Mouse (Mus musculus): ENCODE measurements around the gene Dnah8. TPM values are rescaled to one million over a fixed set of nuclear protein-coding genes. Genes with fewer than 3 reads are reported as not detected.

Dnah8 gene
- polyA plus RNA-seq, 1 experiment from 2014 or later, result 1.3 TPM

DNA sequence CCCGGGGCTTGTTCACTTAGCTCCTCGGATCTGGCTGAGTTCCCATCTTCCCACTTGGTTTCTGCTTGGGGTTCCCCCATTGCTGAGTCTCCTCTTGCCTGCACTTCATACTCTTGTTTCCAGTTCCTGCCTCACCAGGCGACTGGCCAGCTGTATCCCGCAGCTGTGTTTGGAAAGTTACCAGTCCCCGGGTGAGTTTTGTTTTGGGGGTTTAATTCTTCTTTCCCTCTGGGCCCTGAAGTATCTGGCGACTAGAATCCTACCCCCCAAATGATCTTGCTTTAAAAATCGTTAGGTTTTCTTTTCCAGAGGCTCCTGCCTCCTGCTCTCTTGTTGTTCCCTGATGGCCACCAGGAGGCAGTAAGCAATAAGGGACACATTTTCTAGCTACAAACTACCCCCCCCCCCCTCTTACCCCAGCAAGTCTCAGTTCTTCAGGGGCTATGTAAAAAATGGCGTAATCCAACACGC is 220.2 kb downstream of the Dnah8 start:
- ATAC-seq (ENCODE audit: insufficient number of reproducible peaks, low FRiP score, low TSS enrichment, low read depth), result no peak
- Histone ChIP-seq H3K27ac (no peak overlapping the region), H3K9me3 (no peaks in the 10 kb centered on the region)

DNA sequence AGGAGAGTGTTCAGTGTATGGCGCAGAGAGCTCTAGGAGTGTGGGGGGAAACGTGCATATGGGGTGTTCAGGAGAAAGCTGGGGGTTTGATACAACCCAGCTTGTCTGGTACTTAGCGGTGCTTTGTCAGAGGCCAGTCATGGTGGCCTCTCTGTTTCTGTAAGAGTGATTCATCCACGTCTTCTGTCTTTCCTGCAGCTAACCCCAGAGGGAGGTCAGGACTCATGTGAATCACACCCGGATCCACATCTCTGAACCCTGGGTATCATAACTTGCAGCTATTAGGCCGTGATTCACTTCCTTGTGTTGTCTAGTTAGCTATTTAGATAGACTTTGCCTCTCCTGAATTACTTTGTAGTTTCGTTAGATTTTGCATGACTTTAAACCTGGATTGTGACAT is 223.3 kb downstream of the Dnah8 start:
- H3K27me3 ChIP-seq, result no peaks in the 10 kb centered on the region
- WGBS, result 86% methylated on average over 7 of the region's 7 CpGs
- H3K9ac ChIP-seq, result no peak overlapping the region
- H3K9me3 ChIP-seq, result no peaks in the 10 kb centered on the region
- H3K4me3 ChIP-seq, result no peak overlapping the region
- H3K36me3 ChIP-seq, result no peaks in the 10 kb centered on the region
- H3K4me2 ChIP-seq, result no peak overlapping the region
- no peak for ATAC-seq (ENCODE audit: insufficient number of reproducible peaks, low FRiP score, low TSS enrichment, low read depth)
- peaks cover 8% of the 10 kb centered on the region; the same call in 1 of the 2 replicates for H3K4me1 ChIP-seq
- no peak overlapping the region for H3K27ac ChIP-seq

More for the DNA sequence above, 220.2 kb downstream of the Dnah8 start:
- 32% methylated on average over 9 of the region's 9 CpGs for WGBS
- no peak overlapping the region for H3K4me3 ChIP-seq
- no peak overlapping the region for H3K4me2 ChIP-seq
- H3K9ac ChIP-seq, result no peak overlapping the region
- no peaks in the 10 kb centered on the region for H3K36me3 ChIP-seq
- peaks cover 8% of the 10 kb centered on the region; the same call in 1 of the 2 replicates for H3K4me1 ChIP-seq
- H3K27me3 ChIP-seq, result no peaks in the 10 kb centered on the region

DNA sequence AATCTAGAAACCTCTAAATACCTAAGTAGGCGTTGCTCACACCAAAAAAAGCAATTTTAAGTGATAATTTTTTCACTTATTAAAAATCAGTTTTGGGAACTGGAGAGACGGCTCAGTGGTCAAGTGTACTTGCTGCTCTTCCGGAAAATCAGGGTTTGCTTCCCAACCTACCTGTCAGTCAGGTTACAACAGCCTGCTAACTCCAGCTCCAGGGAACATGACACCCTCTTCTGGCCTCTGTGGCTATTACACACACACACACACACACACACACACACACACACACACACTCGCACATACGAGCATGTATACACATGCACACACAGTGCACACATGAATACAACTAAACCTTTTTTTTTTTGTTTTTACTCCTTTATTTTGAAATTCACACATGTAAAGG is 223.9 kb downstream of the Dnah8 start:
- H3K4me2 ChIP-seq, result no peak overlapping the region
- H3K9ac ChIP-seq, result no peak overlapping the region
- H3K36me3 ChIP-seq, result no peaks in the 10 kb centered on the region
- H3K9me3 ChIP-seq, result no peaks in the 10 kb centered on the region
- no peak overlapping the region for H3K4me3 ChIP-seq
- no peak overlapping the region for H3K27ac ChIP-seq
- peaks cover 8% of the 10 kb centered on the region; the same call in 1 of the 2 replicates for H3K4me1 ChIP-seq
- no peak for ATAC-seq (ENCODE audit: insufficient number of reproducible peaks, low FRiP score, low TSS enrichment, low read depth)
- no peaks in the 10 kb centered on the region for H3K27me3 ChIP-seq
- 90% methylated on average over 5 of the region's 5 CpGs for WGBS

GRCm38 (mm10) chr17:30848804-30849203 is 224.7 kb downstream of the Dnah8 start:
- ATAC-seq (ENCODE audit: insufficient number of reproducible peaks, low FRiP score, low TSS enrichment, low read depth), result no peak
- H3K27ac ChIP-seq, result no peak overlapping the region
- WGBS, result 89% methylated on average over 6 of the region's 6 CpGs
- no peak overlapping the region for H3K4me2 ChIP-seq
- H3K4me1 ChIP-seq, result peaks cover 8% of the 10 kb centered on the region; the same call in 1 of the 2 replicates
- no peaks in the 10 kb centered on the region for H3K9me3 ChIP-seq
- no peaks in the 10 kb centered on the region for H3K36me3 ChIP-seq
- H3K9ac ChIP-seq, result no peak overlapping the region
- no peak overlapping the region for H3K4me3 ChIP-seq
- H3K27me3 ChIP-seq, result no peaks in the 10 kb centered on the region

DNA sequence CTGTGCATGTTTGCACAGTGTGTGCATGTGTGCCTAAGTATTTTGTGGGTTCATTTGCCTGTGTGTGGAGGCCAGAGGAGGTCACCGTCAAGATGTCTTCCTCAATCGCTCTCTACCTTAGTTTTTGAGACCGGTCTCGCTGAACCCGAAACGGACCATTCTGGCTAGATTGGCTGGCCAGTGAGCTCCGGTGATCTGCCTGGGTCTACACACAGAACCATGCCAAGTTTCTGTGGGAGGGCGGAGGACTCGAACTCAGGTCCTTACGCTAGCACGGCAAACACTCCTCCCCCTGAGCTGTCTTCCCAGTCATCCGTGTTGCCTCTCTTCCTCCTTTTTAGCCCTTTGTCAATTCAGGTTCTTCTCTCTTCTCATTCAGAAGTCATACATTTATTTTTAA is 225.7 kb downstream of the Dnah8 start:
- no peaks in the 10 kb centered on the region for H3K9me3 ChIP-seq
- H3K4me2 ChIP-seq, result no peak overlapping the region
- no peaks in the 10 kb centered on the region for H3K36me3 ChIP-seq
- 0 out of 2 replicates have a peak, but pooled peaks cover 3% of the 10 kb centered on the region for H3K4me1 ChIP-seq
- WGBS, result 96% methylated on average over 12 of the region's 12 CpGs
- H3K27me3 ChIP-seq, result no peaks in the 10 kb centered on the region
- H3K4me3 ChIP-seq, result no peak overlapping the region
- ATAC-seq (ENCODE audit: insufficient number of reproducible peaks, low FRiP score, low TSS enrichment, low read depth), result no peak
- no peak overlapping the region for H3K9ac ChIP-seq
- no peak overlapping the region for H3K27ac ChIP-seq

GRCm38 (mm10) chr17:30852345-30852744 is 228.2 kb downstream of the Dnah8 start:
- ATAC-seq (ENCODE audit: insufficient number of reproducible peaks, low FRiP score, low TSS enrichment, low read depth), result no peak

DNA sequence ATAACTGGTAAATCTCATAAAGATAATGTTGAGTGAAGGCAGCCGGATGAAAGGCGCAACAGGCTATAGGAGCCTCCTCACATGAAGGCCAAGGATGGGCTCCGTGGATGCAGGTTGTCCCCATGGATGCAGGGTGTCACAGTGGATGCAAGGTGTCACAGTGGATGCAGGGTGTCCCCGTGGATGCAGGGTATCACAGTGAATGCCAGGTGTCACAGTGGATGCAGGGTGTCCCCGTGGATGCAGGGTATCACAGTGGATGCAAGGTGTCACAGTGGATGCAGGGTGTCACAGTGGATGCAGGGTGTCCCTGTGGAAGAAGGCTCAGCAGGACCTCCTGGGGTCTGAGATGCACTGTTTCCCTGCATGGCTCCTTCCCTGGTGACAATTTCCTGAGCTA is 233.2 kb downstream of the Dnah8 start:
- no peak overlapping the region for H3K9ac ChIP-seq
- H3K4me1 ChIP-seq, result peaks cover 16% of the 10 kb centered on the region; the same call in 1 of the 2 replicates
- WGBS, result 85% methylated on average over 5 of the region's 5 CpGs
- no peaks in the 10 kb centered on the region for H3K27me3 ChIP-seq
- no peak overlapping the region for H3K4me2 ChIP-seq
- no peaks in the 10 kb centered on the region for H3K36me3 ChIP-seq
- no peaks in the 10 kb centered on the region for H3K9me3 ChIP-seq
- no peak for ATAC-seq (ENCODE audit: insufficient number of reproducible peaks, low FRiP score, low TSS enrichment, low read depth)
- H3K4me3 ChIP-seq, result no peak overlapping the region
- no peak overlapping the region for H3K27ac ChIP-seq

More at GRCm38 (mm10) chr17:30852345-30852744, 228.2 kb downstream of the Dnah8 start:
- Histone ChIP-seq H3K27me3 (no peaks in the 10 kb centered on the region), H3K27ac (no peak overlapping the region), H3K9ac (no peak overlapping the region), H3K9me3 (no peaks in the 10 kb centered on the region), H3K4me3 (no peak overlapping the region), H3K36me3 (no peaks in the 10 kb centered on the region), H3K4me1 (no peaks in the 10 kb centered on the region), H3K4me2 (no peak overlapping the region)

GRCm38 (mm10) chr17:30858586-30859259 is 234.6 kb downstream of the Dnah8 start:
- no peak for ATAC-seq (ENCODE audit: insufficient number of reproducible peaks, low FRiP score, low TSS enrichment, low read depth)
- no peak overlapping the region for H3K27ac ChIP-seq

DNA sequence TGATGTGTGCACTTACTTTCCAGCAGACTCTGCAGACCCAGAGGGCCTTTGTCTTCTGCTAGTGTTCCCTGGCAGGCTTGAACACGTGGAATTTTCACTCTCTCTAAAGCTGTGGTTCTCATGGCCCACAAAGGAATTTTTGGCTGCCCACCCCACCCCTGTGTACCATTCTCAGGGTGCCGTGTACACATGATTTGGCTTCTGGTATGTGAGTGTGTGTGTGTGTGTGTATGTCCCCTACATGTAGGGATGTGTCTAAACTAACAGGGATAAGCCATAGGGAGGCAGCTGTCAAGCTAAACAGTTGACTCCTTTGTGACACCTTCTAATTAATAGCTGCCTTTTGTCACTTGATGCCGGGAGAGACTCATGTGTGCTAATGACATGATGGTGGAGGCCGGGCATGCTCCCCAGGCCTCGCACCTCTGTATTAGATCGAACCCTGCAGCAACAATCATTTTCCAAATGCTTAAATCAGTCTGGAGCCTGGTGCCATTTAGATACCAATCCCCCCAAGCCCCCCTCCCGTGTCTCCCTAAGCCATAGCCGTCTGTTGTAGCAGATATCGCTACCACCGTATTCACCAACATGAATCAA is 235.9 kb downstream of the Dnah8 start:
- ATAC-seq (ENCODE audit: insufficient number of reproducible peaks, low FRiP score, low TSS enrichment, low read depth), result no peak
- Histone ChIP-seq H3K27me3 (no peaks in the 10 kb centered on the region), H3K4me3 (no peak overlapping the region), H3K4me2 (no peak overlapping the region), H3K4me1 (peaks cover 16% of the 10 kb centered on the region; the same call in 1 of the 2 replicates), H3K27ac (no peak overlapping the region), H3K9ac (no peak overlapping the region), H3K36me3 (no peaks in the 10 kb centered on the region), H3K9me3 (no peaks in the 10 kb centered on the region)
- WGBS, result 25% methylated on average over 10 of the region's 10 CpGs

More at GRCm38 (mm10) chr17:30858586-30859259, 234.6 kb downstream of the Dnah8 start:
- 71% methylated on average over 11 of the region's 11 CpGs for WGBS
- Histone ChIP-seq H3K4me3 (no peak overlapping the region), H3K4me2 (no peak overlapping the region), H3K27me3 (no peaks in the 10 kb centered on the region), H3K9ac (no peak overlapping the region), H3K4me1 (peaks cover 16% of the 10 kb centered on the region; the same call in 1 of the 2 replicates), H3K36me3 (no peaks in the 10 kb centered on the region), H3K9me3 (no peaks in the 10 kb centered on the region)

GRCm38 (mm10) chr17:30860606-30861005 is 236.5 kb downstream of the Dnah8 start:
- WGBS, result 27% methylated on average over 7 of the region's 7 CpGs
- Histone ChIP-seq H3K4me3 (no peak overlapping the region), H3K4me2 (no peak overlapping the region), H3K9me3 (no peaks in the 10 kb centered on the region), H3K27me3 (no peaks in the 10 kb centered on the region), H3K4me1 (peaks cover 16% of the 10 kb centered on the region; the same call in 1 of the 2 replicates), H3K9ac (no peak overlapping the region), H3K36me3 (no peaks in the 10 kb centered on the region), H3K27ac (no peak overlapping the region)
- no peak for ATAC-seq (ENCODE audit: insufficient number of reproducible peaks, low FRiP score, low TSS enrichment, low read depth)

- no peaks in the 10 kb centered on the region for H3K27me3 ChIP-seq
- H3K9ac ChIP-seq, result no peak overlapping the region
- H3K4me1 ChIP-seq, result 0 out of 2 replicates have a peak, but pooled peaks cover 2% of the 10 kb centered on the region
- WGBS, result 52% methylated on average over 8 of the region's 8 CpGs
- no peak overlapping the region for H3K4me3 ChIP-seq
- H3K9me3 ChIP-seq, result no peaks in the 10 kb centered on the region
- H3K27ac ChIP-seq, result no peak overlapping the region
- no peak overlapping the region for H3K4me2 ChIP-seq
- H3K36me3 ChIP-seq, result no peaks in the 10 kb centered on the region
- ATAC-seq (ENCODE audit: insufficient number of reproducible peaks, low FRiP score, low TSS enrichment, low read depth), result no peak
Measured at GRCm38 (mm10) chr17:30866281-30866680, 242.1 kb downstream of the Dnah8 start.

DNA sequence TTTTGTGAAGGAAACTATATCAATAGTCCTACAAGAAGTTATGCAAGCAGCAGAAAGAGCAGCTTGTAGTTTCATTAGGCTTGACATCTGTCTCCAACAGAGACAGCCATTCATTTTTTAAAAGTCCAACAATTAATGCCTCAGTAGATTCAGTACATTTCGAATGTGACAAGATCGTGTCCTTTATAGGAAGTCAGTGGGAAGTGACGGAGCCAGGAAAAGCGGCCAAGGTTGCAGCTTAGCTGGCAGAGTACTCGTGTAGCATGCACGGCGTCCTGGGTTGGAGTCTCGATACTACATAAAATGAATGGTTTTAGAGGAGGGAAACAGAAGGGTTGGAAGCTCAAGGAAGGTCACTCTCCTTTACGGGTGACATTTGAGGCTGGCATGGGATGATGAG is 242.8 kb downstream of the Dnah8 start:
- H3K4me2 ChIP-seq, result no peak overlapping the region
- H3K9me3 ChIP-seq, result no peaks in the 10 kb centered on the region
- WGBS, result 79% methylated on average over 9 of the region's 9 CpGs
- H3K4me3 ChIP-seq, result no peak overlapping the region
- H3K36me3 ChIP-seq, result no peaks in the 10 kb centered on the region
- H3K27ac ChIP-seq, result no peak overlapping the region
- H3K9ac ChIP-seq, result no peak overlapping the region
- 0 out of 2 replicates have a peak, but pooled peaks cover under 1% of the 10 kb centered on the region for H3K4me1 ChIP-seq
- no peaks in the 10 kb centered on the region for H3K27me3 ChIP-seq
- ATAC-seq (ENCODE audit: insufficient number of reproducible peaks, low FRiP score, low TSS enrichment, low read depth), result no peak

Data from limb, embryonic 15.5 days (tissue).